Mouse (Mus musculus): ENCODE results near the gene Hist1h2bf. TPM values are rescaled to one million over a fixed set of nuclear protein-coding genes. Genes with fewer than 3 reads are reported as not detected.
A peak's percentile ranks its signal among the peaks of the same experiment; 100 is the strongest.

Gene Hist1h2bf
- polyA plus RNA-seq, 2 experiments from 2014 or later, result 0.83 TPM; not detected in 1

- no peak for ATAC-seq
These were observed 48.1 kb downstream of the Hist1h2bf start for GRCm38 (mm10) chr13:23525901-23526300.

DNA sequence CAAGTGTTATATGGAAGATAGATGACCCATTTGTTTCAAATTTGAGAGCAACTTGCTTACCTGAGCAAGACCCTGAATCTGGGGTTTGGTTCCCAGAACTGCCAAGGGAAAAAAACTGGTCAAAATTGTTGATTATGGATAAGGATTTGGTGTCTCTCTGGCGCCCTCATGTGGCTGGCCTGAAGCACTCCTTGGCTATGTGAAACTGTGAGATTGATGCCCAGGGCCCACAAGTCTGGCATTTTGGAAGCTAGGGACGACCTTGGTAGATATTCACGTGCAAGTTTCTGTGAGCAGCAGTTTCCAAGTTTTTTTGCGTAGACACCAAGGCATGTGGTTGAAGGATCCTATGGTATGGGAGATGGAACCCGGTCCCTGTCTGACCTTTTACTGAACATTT is 49.3 kb downstream of the Hist1h2bf start:
- ATAC-seq, result peak; percentile 48

- no peak for ATAC-seq
These were observed 50.0 kb downstream of the Hist1h2bf start for GRCm38 (mm10) chr13:23523976-23524375.

Other genes starting within 250 kb of the Hist1h2bf start
- gene Zfp322a, start 205.0 kb downstream of the Hist1h2bf start, polyA plus RNA-seq (2017; shearing (Covaris generic)), result 10 to 100 TPM; 29.2 to 34.1 TPM
- gene Abt1, start 150.3 kb downstream of the Hist1h2bf start, polyA plus RNA-seq (2017; shearing (Covaris generic)), result 10 to 100 TPM; 10.4 to 11.1 TPM
- gene Btn1a1, start 108.3 kb downstream of the Hist1h2bf start, polyA plus RNA-seq (2017; shearing (Covaris generic)), result not detected
- not detected for gene Btn2a2, start 85.3 kb downstream of the Hist1h2bf start, polyA plus RNA-seq (2017; shearing (Covaris generic))
- 1 to 10 TPM; 2.7 to 3.2 TPM for gene Hist1h4h, start 43.1 kb downstream of the Hist1h2bf start, polyA plus RNA-seq (2017; shearing (Covaris generic))
- not detected for gene Hist1h2af, start 40.3 kb downstream of the Hist1h2bf start, polyA plus RNA-seq (2017; shearing (Covaris generic))
- gene Hist1h3g, start 38.8 kb downstream of the Hist1h2bf start, polyA plus RNA-seq (2017; shearing (Covaris generic)), result 1 to 10 TPM in 1 of 2 experiments, not detected in 1; 1.1 TPM
- under 1 TPM in 1 of 2 experiments, not detected in 1; 0.38 TPM for gene Hist1h2bh, start 30.8 kb downstream of the Hist1h2bf start, polyA plus RNA-seq (2017; shearing (Covaris generic))
- 1 to 10 TPM in 1 of 2 experiments, not detected in 1; 1.1 TPM for gene Hist1h3f, start 30.1 kb downstream of the Hist1h2bf start, polyA plus RNA-seq (2017; shearing (Covaris generic))
- gene Hist1h4f, start 22.5 kb downstream of the Hist1h2bf start, polyA plus RNA-seq (2017; shearing (Covaris generic)), result 1 to 10 TPM in 1 of 2 experiments, not detected in 1; 2.8 TPM
- gene Hist1h1d, start 20.9 kb downstream of the Hist1h2bf start, polyA plus RNA-seq (2017; shearing (Covaris generic)), result under 1 TPM; 0.31 to 0.79 TPM
- gene Hist1h3e, start 11.8 kb downstream of the Hist1h2bf start, polyA plus RNA-seq (2017; shearing (Covaris generic)), result 1 to 10 TPM in 1 of 2 experiments, under 1 TPM in 1; 0.86 to 1.6 TPM
- 10 to 100 TPM; 26.7 to 59.1 TPM for gene Hist1h2ae, start 3.0 kb downstream of the Hist1h2bf start, polyA plus RNA-seq (2017; shearing (Covaris generic))
- gene Hist1h2bg, start 2.8 kb downstream of the Hist1h2bf start, polyA plus RNA-seq (2017; shearing (Covaris generic)), result 1 to 10 TPM; 4.0 to 5.7 TPM
- 1 to 10 TPM in 1 of 2 experiments, not detected in 1; 2.3 TPM for gene Hist1h2ad, start 185 bp upstream of the Hist1h2bf start, polyA plus RNA-seq (2017; shearing (Covaris generic))
- not detected for gene Hist1h3d, start 1.6 kb upstream of the Hist1h2bf start, polyA plus RNA-seq (2017; shearing (Covaris generic))
- 10 to 100 TPM; 36.8 to 39.3 TPM for gene Hist1h4d, start 7.4 kb upstream of the Hist1h2bf start, polyA plus RNA-seq (2017; shearing (Covaris generic))
- 1 to 10 TPM; 1.5 to 1.7 TPM for gene Hist1h2be, start 46.9 kb upstream of the Hist1h2bf start, polyA plus RNA-seq (2017; shearing (Covaris generic))
- gene Hist1h1e, start 48.4 kb upstream of the Hist1h2bf start, polyA plus RNA-seq (2017; shearing (Covaris generic)), result 10 to 100 TPM; 11.9 to 13.5 TPM
- under 1 TPM in 1 of 2 experiments, not detected in 1; 0.28 TPM for gene Hist1h2ac, start 109.8 kb upstream of the Hist1h2bf start, polyA plus RNA-seq (2017; shearing (Covaris generic))
- gene Hist1h2bc, start 110.0 kb upstream of the Hist1h2bf start, polyA plus RNA-seq (2017; shearing (Covaris generic)), result 1 to 10 TPM in 1 of 2 experiments, under 1 TPM in 1; 0.85 to 5.4 TPM
- gene Hist1h1t, start 121.6 kb upstream of the Hist1h2bf start, polyA plus RNA-seq (2017; shearing (Covaris generic)), result not detected
- 1 to 10 TPM in 1 of 2 experiments, under 1 TPM in 1; 0.57 to 7.4 TPM for gene Hist1h4c, start 124.3 kb upstream of the Hist1h2bf start, polyA plus RNA-seq (2017; shearing (Covaris generic))
- under 1 TPM in 1 of 2 experiments, not detected in 1; 0.80 TPM for gene Hfe, start 136.7 kb upstream of the Hist1h2bf start, polyA plus RNA-seq (2017; shearing (Covaris generic))
- 10 to 100 TPM in 1 of 2 experiments, 1 to 10 TPM in 1; 5.3 to 15.2 TPM for gene Hist1h1c, start 164.6 kb upstream of the Hist1h2bf start, polyA plus RNA-seq (2017; shearing (Covaris generic))
- 1 to 10 TPM in 1 of 2 experiments, not detected in 1; 2.4 TPM for gene Hist1h3c, start 171.4 kb upstream of the Hist1h2bf start, polyA plus RNA-seq (2017; shearing (Covaris generic))
- gene Hist1h2bb, start 172.5 kb upstream of the Hist1h2bf start, polyA plus RNA-seq (2017; shearing (Covaris generic)), result under 1 TPM in 1 of 2 experiments, not detected in 1; 0.73 TPM
- 1 to 10 TPM; 9.5 to 10.0 TPM for gene Hist1h2ab, start 176.9 kb upstream of the Hist1h2bf start, polyA plus RNA-seq (2017; shearing (Covaris generic))
- not detected for gene Hist1h3b, start 178.1 kb upstream of the Hist1h2bf start, polyA plus RNA-seq (2017; shearing (Covaris generic))
- 1 to 10 TPM in 1 of 2 experiments, not detected in 1; 2.8 TPM for gene Hist1h4b, start 182.8 kb upstream of the Hist1h2bf start, polyA plus RNA-seq (2017; shearing (Covaris generic))
- gene Hist1h4a, start 187.0 kb upstream of the Hist1h2bf start, polyA plus RNA-seq (2017; shearing (Covaris generic)), result 1 to 10 TPM in 1 of 2 experiments, not detected in 1; 3.1 TPM
- gene Hist1h3a, start 188.2 kb upstream of the Hist1h2bf start, polyA plus RNA-seq (2017; shearing (Covaris generic)), result 1 to 10 TPM in 1 of 2 experiments, under 1 TPM in 1; 0.73 to 1.7 TPM
- gene Hist1h1a, start 189.5 kb upstream of the Hist1h2bf start, polyA plus RNA-seq (2017; shearing (Covaris generic)), result 1 to 10 TPM; 5.1 to 7.8 TPM
- not detected for gene Trim38, start 195.7 kb upstream of the Hist1h2bf start, polyA plus RNA-seq (2017; shearing (Covaris generic))
- gene Slc17a2, start 232.8 kb upstream of the Hist1h2bf start, polyA plus RNA-seq (2017; shearing (Covaris generic)), result not detected